Mouse (Mus musculus) right cerebral cortex, postnatal 36 days (tissue): ENCODE results near the gene Frrs1l.

ENCODE experiments used
- DNase-seq, 2 experiments: peaks; one replicate each; pipeline ENCODE4 v3.0.0; 2022; ENCODE audit warnings: low spot score in 2 of 2, mixed read lengths in 1 of 2

Gene Frrs1l

DNA sequence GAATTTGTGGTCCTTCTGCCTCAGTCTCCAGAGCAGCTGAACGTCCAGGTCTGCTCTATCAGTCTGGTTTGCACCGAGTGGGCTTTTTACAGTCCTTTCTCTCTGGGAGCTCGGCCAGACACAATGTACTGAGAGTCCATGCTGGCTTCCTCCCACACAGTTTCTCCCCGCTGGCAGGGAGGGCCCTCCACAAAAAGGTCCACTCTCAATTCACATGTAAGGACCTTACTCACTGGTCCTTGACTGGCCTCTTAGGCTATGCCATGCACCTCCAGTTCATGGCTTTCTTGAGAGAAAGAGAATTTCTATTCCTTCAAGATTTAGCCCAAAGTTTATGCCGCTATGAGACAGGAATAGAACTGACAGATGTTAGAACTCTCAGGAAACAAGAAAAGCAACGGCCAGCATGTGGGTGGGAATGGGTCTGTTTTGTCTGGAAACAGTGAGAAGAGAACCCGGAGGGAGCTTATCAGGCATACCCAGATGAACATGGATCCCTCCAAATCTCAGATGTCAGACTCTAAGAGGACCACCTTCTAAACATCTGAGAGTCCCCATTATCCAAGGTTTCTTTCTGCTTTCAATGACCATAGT lies 24.5 kb downstream of the Frrs1l start:
- DNase-seq: peak; percentile 43 to 66

DNA sequence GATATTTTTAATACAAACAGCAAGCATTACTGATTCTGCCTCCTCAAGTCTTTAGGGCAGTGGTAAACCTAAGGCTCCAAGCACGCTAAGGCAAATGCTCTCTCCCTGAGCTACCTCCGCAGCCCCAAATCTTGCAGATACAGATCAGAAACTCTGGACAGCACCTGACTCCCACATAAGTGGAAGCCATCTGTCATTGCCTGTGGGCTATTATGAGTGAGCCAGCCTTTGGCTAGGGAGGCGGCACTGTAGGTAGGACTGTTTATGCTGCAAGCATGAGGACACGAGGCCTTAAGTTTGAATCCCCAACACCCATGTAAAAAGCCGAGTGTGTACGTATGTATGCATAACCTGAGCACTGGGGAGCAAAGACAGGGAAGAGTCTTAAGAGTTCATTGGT lies 26.5 kb downstream of the Frrs1l start:
- peak; percentile 44 to 75 for DNase-seq

DNA sequence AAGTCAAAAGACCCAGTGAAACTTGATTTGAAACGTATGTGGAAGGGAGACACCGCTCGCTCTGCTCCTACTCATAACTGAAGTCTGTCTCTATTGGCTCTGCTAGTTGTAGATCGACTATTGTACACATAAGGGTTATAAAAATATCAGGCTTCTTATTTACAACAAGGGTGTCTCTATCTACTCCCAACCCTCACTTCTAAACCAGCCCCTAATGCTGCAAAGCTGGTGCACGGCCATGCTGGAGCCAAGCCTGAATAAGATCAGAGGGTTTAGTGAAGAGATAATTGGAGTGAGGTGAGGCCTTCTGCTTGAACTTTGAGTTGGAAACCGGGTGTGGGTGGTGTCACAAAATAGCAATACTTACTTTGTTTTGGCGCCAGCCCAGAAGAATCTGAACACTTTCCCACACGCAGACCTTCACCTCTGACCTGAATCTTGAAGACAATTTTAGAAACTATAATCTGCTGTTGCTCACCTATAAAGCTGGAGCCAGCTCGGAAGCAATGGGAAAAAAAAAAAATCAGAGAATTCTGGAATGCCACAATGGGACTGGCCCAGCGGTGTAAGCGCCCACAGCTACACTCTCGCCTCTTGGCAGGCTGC lies 28.8 kb downstream of the Frrs1l start:
- DNase-seq: no peak

DNA sequence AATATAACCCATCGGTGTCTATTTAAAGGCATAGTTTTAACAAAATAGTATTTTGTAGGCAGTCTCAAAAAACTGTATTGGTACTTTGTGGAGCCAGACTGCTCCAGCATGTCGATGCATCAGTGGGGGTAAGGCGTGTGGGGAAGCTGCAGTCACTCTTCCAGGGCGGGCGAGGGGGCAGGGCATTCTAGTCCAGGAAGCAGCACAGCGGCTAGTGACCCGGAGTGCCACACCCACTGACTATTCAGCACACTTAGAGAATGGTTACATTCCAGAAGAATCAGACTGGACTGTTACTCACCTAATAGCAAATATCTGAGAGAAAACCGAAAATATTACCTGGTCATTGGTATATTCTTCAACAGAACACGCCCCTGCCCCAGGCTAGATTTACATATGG lies 32.7 kb downstream of the Frrs1l start:
- no peak for DNase-seq

DNA sequence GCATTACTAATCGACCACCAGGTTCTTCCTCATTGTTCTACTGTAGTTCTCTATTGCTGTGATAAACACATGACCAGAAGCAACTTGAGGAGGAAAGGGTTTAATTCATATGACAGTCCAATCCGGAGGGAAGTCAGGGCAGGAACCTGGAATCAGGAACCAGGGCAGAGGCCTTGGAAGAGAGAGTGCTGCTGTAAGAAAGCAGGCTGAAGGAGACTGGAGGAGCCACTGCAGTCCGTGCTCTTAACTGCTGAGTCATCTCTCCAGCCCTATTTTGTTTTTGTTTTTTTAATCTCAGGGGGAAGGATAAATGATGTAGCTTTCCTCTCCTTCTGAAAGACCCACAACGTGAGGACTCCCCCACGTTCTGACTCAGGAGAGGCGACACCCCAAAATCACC lies 37.0 kb downstream of the Frrs1l start:
- no peak for DNase-seq

DNA sequence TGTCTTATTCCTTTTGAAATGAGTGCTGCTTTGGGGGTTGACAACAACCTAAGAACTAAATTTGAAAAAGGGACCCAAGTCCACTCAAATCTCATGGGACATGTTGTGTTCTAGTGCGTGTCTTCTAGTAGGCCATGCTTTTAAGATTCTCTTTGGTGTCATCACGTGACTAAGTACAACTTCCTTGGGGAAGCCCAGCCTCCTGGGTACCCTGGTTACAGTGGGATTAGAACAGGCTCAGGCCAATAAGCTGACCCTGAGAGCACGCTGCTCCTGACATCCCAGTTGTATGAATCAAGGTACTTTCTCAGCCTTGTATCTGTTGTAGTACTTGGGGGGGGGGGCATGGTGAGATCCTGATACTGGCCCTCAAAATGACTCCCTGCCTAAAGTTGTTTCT lies 38.5 kb downstream of the Frrs1l start:
- DNase-seq: no peak

DNA sequence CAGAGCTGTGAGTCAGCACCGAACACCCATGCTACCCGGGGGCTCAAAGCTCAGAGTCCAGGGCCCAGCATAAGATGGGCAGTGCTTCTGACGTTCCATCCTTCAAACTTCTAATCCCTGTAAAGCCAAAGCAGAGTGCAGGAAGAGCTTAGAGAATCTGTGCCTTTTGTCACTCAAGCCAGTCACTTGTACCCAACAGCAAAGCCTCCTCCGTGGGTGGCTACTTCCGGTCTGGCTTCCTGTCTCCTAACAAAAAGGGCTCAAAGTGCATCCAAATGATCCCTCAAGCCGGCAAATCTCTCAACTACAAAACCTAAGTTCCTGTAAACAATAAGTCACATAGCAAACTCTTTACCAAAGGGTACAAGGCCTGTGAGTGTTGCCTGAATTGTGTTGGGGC lies 40.7 kb downstream of the Frrs1l start:
- no peak for DNase-seq

DNA sequence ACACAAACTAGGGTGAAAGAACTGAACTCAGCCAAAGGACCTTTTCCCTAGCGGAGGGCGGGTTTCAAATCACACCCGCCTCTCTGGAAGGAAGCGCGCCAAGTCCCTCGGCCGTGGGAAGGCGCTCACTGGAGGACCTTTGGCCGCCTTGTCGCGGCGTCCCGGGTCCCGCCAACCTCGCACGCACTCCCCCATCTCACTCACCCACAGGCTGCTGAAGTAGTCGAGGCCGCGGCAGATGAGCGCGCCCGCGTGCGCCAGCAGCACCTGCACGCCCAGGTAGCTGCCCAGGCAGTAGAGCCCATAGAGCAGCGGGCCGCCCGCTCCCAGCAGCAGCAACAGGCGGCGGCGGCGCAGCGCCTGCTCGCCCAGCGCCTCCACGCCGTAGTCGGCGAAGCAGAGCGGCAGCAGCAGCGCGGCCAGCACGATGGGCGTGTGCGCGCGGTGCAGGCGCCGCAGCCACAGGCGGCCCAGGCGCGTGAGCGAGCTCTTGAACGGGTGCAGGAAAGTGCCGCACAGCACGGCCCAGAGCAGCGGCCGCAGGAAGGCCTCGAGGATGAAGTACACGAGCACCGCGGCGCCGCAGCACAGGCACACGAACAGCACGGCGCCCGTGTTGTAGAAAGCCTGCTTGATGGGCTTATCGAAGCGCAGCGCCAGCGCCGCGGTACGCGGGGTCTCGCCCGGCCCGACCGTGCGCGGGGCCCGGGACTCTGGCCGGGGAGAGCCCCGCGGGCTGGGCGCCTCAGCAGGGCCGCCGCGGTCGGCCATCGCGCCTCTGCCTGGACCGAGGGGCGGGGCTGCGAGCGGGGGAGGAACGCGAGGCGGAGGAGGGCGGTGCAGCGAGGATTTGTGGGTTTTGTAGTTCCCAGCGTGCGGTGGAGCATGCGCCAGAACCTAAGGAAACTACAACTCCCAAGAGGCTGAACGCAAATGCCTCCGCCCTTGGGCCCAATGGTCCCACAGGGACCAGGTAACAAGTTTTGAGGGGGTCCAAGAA lies 43.2 kb downstream of the Frrs1l start, which contains the start of gene Tmem245:
Gene Tmem245, minus strand, starts transcription at position 797 of the 1,000 bp plus-strand sequence.
- DNase-seq: peak; percentile 90 to 92

DNA sequence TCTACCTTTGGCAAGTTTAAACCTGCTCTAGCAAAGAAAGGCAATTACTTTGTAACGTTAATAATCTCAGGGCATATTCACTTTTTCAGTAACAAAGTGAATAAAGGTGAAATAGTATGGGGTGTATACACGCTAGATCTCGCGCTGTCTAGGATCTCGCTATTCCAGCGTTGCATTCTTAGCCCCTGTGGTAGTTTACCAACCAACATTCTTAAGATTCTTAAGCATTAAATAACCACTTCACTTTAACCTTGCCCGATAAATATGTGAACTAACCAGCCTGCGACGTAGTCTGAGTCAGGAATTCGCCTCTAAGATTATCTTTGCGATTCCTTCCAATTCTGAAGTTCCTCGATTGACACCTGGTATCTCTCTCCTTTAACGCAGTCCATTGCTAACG lies 44.0 kb downstream of the Frrs1l start:
- no peak for DNase-seq

DNA sequence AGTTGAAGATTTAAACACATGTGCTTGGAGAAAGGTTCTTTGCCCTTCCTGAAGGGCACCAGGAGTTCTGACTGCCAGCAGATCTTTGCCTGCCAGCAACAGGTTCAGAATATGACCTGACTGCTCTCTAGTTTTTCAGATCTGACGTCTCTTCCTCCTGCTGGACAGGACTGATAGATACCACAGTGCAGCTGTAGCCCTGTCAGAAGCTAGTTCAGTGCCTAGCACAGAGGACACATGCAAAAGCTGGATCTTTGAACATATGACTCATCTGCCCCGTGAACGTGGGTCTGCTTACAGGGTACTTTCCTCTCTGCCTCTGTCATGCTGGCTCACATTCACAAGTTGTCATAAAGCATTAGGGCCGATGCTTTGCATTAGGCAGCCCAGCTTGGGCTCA lies 45.9 kb downstream of the Frrs1l start:
- no peak for DNase-seq

DNA sequence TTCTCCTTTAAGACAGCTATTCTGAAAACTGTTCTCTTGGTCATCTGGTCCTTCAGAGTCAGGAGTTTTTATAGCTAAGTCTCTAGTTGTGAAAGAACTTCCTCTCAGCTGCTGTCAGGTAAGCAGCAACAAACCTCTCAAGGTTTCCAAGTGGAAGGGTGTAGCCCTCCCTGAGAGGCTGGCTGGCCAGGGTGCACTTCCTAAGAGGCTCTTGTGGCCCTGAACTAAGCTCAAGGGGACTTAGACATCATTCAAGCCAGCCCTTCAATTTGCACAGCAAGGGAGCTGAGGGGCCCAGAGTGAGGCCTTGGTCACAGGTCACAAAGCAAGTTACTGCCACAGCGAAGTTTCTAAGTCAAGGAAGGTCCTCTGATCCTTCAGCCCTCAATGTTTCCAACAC lies 46.9 kb downstream of the Frrs1l start:
- no peak for DNase-seq

DNA sequence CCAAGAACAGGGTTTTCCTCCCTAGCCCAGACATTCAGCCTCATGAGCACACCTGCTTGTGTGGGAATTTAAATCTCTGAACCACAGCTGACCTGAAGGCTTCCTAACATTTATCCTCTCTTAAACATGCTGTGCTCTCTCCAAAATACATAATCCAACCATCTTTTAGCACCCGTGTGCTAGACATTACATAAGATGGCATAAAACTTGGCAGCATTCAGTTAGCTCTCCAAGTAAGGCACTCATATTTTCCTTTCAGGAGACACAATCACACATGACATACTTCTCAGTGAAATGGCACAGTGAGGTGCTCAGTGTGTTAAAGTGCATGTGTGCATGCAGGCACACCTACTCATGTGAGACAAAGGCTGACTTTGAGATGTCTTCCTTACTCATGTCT lies 47.6 kb downstream of the Frrs1l start:
- no peak for DNase-seq

DNA sequence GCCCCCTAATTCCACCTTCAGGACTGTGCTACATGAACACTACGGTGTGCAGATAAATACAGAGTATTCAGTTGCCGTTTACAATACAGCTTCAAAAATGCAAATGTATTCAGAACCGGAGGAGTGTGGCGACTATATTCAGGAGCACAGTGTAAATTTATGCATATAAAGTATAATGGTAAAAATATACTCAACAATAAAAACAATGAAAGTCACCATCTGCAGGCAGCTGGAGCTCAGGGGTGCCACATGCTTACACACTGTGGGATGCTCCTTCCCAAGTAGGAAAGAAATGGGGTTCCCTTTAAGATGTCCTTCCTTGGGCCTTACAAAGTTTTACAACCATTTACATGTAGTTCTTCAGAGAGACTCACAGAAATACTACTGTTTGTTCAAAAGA lies 48.7 kb downstream of the Frrs1l start:
- DNase-seq: no peak

DNA sequence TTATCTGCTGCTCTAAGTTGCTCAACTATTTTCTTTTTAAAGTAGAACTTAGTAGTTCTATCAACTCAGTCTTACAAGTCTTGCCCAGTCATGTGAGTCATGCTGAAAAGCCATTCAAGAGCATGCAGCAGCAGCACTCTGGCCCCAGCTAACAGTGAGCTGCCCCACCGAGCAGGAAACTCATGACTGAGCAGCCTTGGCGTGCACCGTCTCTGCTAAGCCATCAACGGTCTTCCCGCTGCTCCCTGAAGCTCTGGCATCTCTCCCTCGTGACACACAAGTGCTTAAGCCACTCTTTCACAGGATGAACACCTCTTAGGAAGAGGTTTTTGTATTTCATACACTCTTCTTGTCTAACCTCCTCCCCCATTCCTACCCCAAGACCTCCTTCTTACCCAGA lies 53.1 kb downstream of the Frrs1l start:
- no peak for DNase-seq

DNA sequence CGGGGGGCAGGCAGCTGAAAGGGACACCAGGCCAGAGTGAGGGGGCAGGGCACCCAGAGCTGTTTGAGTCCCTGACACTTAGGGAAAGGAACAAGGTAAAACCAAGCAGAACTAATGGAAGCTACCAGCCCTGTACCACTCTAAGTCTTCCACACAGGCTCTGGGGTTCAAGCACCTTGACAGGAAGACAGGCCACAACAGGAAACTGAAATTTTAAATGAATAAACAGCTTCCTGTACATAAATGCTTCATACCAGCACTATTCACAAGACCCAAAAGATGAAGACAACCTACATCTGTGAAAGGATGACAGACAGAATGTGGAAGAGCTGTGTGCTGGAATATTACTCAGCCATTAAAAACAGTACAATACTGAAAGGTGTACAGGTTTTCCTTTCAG lies 54.9 kb downstream of the Frrs1l start:
- no peak for DNase-seq

DNA sequence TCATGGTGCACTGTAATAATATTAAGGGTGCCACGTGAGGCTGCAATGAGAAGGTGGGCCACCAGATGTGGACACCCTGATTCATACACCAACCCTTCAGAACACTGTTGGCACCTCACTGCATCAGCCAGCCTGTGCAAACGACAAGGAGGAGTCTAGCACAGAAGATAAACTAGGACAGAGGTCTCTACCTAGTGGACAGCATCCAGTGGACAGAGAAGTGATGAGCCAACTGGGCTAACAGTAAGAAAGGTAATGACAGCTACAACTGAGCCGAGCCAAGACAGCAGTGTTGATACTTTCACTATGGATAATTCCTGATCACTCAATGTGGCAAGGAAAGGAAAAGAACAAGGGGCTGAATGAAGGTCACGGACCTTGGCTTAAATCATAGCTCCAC lies 57.0 kb downstream of the Frrs1l start:
- no peak for DNase-seq

DNA sequence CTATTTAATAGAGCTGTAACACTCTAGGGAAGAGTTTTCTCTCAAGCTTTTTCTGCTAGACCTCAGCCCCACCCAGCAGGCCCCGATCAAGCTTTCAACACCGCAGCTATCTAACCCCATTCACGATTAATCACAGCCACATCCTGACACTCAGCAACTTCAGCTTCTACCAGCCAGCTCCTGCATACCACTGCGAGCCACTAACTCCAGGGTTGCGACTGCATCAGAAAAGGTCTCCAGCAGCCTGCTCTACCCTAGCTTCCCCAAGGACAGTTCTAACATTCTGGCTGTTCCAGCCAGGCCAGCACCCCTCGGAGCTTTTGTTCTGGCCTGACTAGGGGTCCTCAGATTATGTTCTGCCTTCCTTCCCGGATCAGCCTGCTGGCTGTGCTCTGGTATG lies 58.1 kb downstream of the Frrs1l start:
- no peak for DNase-seq

DNA sequence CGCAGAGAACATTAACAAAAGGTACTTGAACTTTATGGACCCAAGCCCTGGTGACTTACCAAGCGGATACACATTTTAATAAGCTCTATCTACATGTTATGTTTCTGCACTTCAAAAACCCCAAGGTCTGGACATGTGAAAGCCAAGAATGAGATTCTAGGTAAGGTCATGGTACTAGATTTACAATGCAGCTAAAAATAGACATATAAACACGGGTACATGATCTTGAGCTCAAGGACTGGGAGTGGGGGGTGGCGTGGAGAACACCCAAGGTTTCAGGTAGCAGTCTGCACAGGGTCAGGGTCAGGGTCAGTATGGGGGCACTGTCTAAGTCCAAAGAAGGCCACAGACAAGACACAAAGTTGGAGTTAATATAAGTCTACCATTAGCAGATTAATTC lies 59.9 kb downstream of the Frrs1l start:
- DNase-seq: no peak

DNA sequence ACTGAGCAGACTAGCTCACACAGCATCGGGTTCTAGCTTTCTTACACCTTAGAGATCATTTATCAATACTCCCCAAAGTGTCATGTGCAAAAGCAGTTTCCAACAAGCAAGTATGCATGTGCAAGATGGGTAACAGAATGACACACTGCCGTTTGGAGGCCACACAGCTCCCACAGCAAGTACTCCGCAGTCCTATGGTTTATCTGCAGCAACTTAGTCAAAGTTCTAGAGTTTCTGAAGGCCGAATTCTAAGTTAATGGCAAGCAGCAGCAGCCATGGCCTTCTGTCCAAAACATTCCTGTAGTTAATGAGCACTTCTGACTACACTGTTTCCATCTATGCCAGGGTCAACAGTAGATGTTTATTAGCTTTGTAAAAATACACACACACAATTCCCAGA lies 63.2 kb downstream of the Frrs1l start:
- DNase-seq: no peak

DNA sequence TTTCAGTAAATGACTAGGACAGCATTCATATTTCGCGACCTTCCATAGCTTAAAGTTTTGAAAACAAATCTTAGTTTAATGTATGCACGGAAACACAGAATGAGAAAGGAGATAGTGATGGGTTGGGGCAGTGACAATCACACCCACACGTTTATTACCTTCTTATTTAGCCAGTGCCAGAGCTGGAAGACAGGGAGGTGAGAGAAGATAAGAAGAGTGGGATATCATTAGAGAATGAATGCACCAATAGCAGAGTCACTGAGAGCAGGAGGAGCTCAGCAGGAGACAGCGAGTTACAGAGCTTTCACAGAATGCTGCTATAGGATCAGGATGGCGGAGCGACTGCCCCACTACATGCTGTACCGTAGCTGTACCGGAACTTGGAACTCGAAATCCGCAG lies 68.0 kb downstream of the Frrs1l start:
- DNase-seq: no peak

DNA sequence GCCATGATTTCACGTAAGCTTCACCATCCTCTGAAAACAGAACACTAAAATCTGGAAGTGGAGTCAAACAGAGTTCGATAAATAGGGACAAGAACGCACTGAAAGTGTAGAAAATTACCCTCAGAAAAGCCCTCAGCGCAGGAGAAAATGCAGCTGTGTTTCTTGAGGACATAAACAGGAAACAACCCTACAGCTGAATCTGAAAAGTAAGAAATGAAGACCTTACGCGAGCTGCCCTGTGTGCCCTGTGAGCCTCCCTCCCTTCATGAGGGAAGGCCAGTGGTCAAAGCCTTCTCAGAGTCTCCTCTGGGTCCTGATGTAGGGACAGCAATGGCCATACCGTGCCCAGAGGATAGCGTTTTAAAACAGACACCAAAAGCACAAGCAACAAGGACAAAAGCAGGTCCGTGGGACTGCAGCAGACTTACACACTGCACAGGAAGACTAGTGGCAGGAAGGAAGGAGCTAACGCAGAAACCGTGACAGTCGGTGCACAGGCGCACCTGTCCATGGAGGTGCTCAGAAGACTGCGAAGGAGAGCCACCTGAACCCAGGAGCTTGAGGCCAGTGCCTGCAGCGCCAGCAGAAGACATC lies 74.4 kb downstream of the Frrs1l start:
- no peak for DNase-seq

DNA sequence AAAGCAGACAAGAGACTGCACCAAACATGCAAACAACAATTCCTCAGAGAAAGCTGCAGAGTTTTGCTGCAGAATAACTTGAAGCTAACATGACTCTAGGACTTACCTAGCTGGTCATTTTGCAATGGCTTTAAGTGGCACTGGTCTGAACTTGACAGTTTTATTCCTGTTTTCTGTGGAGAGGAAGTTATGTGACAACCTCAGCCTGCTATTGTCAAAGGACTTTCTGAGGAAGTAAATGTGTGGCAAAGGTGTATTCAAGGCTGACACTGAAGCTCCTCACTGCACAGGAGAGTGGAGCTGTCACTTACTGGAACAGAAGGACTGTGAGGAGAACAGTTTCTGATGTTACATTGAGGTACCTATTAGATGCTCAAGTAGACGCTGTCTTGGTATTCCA lies 75.4 kb downstream of the Frrs1l start:
- no peak for DNase-seq
